21 mouse cellular contexts compared by ENCODE assay signal in the genomic region with DNA sequence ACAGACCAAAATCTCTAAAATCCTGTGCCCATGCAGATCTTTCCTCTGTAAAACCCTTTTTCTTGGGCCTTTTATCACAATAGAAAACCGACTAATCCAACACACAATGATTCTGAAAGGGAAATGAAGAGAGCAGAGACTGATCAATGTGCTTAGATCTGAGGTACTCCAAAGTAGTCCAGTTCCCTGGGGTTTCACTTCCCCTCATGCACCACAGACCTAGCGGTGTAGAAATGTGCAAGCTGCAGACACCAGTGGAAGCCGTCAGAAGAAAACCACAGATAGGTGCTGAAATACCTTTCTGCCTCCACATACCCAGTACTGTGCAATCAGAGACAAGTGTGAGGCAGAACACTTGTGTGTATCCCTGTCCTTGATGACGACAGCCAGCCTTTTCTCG.
DNase-seq lines count a peak whose midpoint lies in the region; ATAC-seq and TF ChIP-seq lines count a peak whose summit lies in the region.
"Had no signal": no experiment of that assay in that cellular context is flagged by ENCODE, and none has a peak within 500 bp of the region (broad histone marks: within the 10 kb centered on the region; RNA-seq: fewer than 3 reads in every experiment).

No protein-coding gene starts in this region.

- H3K27ac ChIP-seq in layer of hippocampus, adult 2 months: 0 out of 2 replicates have a peak overlapping the region, but pooled peaks have one; percentile 14
- H3K27ac ChIP-seq in midbrain, embryonic 11.5 days (ENCODE audit: low read depth, low read length): no peak overlapping the region
- no peak overlapping the region for H3K27ac ChIP-seq in midbrain, postnatal 0 days (ENCODE audit: low read depth, low read length)

- 54% methylated on average over 5 of the region's 5 CpGs for WGBS in midbrain, embryonic 11.5 days
- WGBS in midbrain, postnatal 0 days: 51% methylated on average over 5 of the region's 5 CpGs

- intact Hi-C loops in heart, postnatal 25 days (cut with DNase I): no loop called here

- H3K36me3 ChIP-seq in midbrain, embryonic 11.5 days (ENCODE audit: control insufficient read depth, insufficient read depth, low read length): no peaks in the 10 kb centered on the region
- H3K36me3 ChIP-seq in midbrain, postnatal 0 days (ENCODE audit: insufficient read depth, low read length): no peaks in the 10 kb centered on the region
- H3K36me3 ChIP-seq: G1E had no signal

- H3K27me3 ChIP-seq in midbrain, embryonic 11.5 days (ENCODE audit: control insufficient read depth, insufficient read depth, low read length): no peaks in the 10 kb centered on the region
- H3K27me3 ChIP-seq in midbrain, postnatal 0 days (ENCODE audit: insufficient read depth, low read length): no peaks in the 10 kb centered on the region
- H3K27me3 ChIP-seq: CH12.LX, Patski had no signal

- peak; percentile 55 for DNase-seq in heart, adult 11 months
- DNase-seq in heart, postnatal 25 days (ENCODE audit: low spot score): no peak
- DNase-seq in layer of hippocampus, adult 2 months (ENCODE audit: low spot score in 2 of 2): no peak
- DNase-seq in layer of hippocampus, postnatal 25 days (ENCODE audit: extremely low spot score in 1 of 2, low spot score in 1 of 2): no peak
- DNase-seq in midbrain, embryonic 11.5 days (ENCODE audit: low spot score, missing footprints): peak; percentile 78
- DNase-seq in midbrain, postnatal 0 days (ENCODE audit: low spot score): no peak
- DNase-seq: adrenal gland, adult 2 months; adrenal gland, adult 8-10 months; adrenal gland, postnatal 10 days; adrenal gland, postnatal 14 days; adrenal gland, postnatal 25 days; adrenal gland, postnatal 36 days; B cell, adult 2 months; cerebellum, adult 11 months; cerebellum, adult 11-12 months; cerebellum, adult 18-20 months had no signal

- no peak overlapping the region for H3K4me2 ChIP-seq in midbrain, embryonic 11.5 days
- no peak overlapping the region for H3K4me2 ChIP-seq in midbrain, postnatal 0 days (ENCODE audit: low read depth, low read length, poor library complexity, severe bottlenecking)

- TF ChIP-seq CTCF in layer of hippocampus, adult 2 months (conservative IDR thresholded peaks at IDR 0.05): no peak
- no peak for TF ChIP-seq CTCF in midbrain, postnatal 0 days (IDR thresholded peaks at IDR 0.05)

- peaks cover 3% of the 10 kb centered on the region; the same call in 1 of the 2 replicates for H3K4me1 ChIP-seq in midbrain, embryonic 11.5 days (ENCODE audit: control insufficient read depth, insufficient read depth, low read length)
- no peaks in the 10 kb centered on the region for H3K4me1 ChIP-seq in midbrain, postnatal 0 days (ENCODE audit: insufficient read depth, low read length)

- no peak overlapping the region for H3K4me3 ChIP-seq in layer of hippocampus, adult 2 months
- no peak overlapping the region for H3K4me3 ChIP-seq in midbrain, embryonic 11.5 days (ENCODE audit: low read depth, low read length)
- H3K4me3 ChIP-seq in midbrain, postnatal 0 days (ENCODE audit: low read depth, low read length): no peak overlapping the region

- H3K9me3 ChIP-seq in midbrain, embryonic 11.5 days (ENCODE audit: control insufficient read depth, low read length): no peaks in the 10 kb centered on the region
- no peaks in the 10 kb centered on the region for H3K9me3 ChIP-seq in midbrain, postnatal 0 days (ENCODE audit: low read length)
- H3K9me3 ChIP-seq: G1E had no signal

- ATAC-seq in midbrain, embryonic 11.5 days (ENCODE audit: low FRiP score): no peak
- ATAC-seq in midbrain, postnatal 0 days (ENCODE audit: low FRiP score): no peak
- ATAC-seq: activated CD4-positive, CD25-positive, alpha-beta regulatory T cell, adult 4 months; CD4-positive, CD25-positive, alpha-beta regulatory T cell, adult 4 months; Patski had no signal

- no peak overlapping the region for H3K9ac ChIP-seq in midbrain, embryonic 11.5 days (ENCODE audit: low read length)
- H3K9ac ChIP-seq in midbrain, postnatal 0 days (replicated peaks; ENCODE audit: low read length, poor library complexity, severe bottlenecking): no peak overlapping the region

Comparison
In these comparisons a context has a peak if more than half of its experiments do, and no peak if none do; other contexts are left out.
1. DNase-seq: peak in heart, adult 11 months (single experiment) and midbrain, embryonic 11.5 days (single experiment); none in heart, postnatal 25 days (single experiment), layer of hippocampus, adult 2 months (0 of 2), layer of hippocampus, postnatal 25 days (0 of 2) and midbrain, postnatal 0 days (single experiment).